Mouse (Mus musculus) small intestine, adult 2 months (tissue): ENCODE measurements around the gene Metrn. TPM values are rescaled to one million over a fixed set of nuclear protein-coding genes. Genes with fewer than 3 reads are reported as not detected.

ENCODE experiments used
- H3K27ac ChIP-seq: fragments of 200-500 bp; 2 replicates; pipeline ENCODE4 v1.5.1; 2012; ENCODE audit warnings: low read depth, low read length, control low read depth, inconsistent platforms; ENCODE audit not compliant: insufficient read depth
- H3K27me3 ChIP-seq: fragments of 200-500 bp; 2 replicates; pipeline ENCODE4 v1.6.1; 2012; ENCODE audit warnings: mild to moderate bottlenecking, moderate library complexity, low read length, inconsistent platforms; ENCODE audit not compliant: control insufficient read depth, insufficient read depth
- H3K36me3 ChIP-seq: fragments of 200-500 bp; 2 replicates; pipeline ENCODE4 v1.6.1; 2012; ENCODE audit warnings: mild to moderate bottlenecking, low read length, control low read depth, inconsistent platforms; ENCODE audit not compliant: control insufficient read depth, insufficient read depth
- H3K4me1 ChIP-seq: fragments of 200-500 bp; 2 replicates; pipeline ENCODE4 v1.6.1; 2012; ENCODE audit warnings: low read length, inconsistent platforms, mixed read lengths; ENCODE audit not compliant: control insufficient read depth, insufficient read depth, insufficient read length
- H3K4me3 ChIP-seq: fragments of 200-500 bp; 2 replicates; pipeline ENCODE4 v1.5.1; 2012; ENCODE audit warnings: low read depth, mild to moderate bottlenecking, control low read depth, inconsistent platforms, low read length, moderate library complexity
- CTCF ChIP-seq: fragments of 200-500 bp; IDR thresholded peaks from 2 replicates; pipeline ENCODE4 v1.5.1; 2012; ENCODE audit warnings: low read depth, mild to moderate bottlenecking, control low read depth, inconsistent platforms, low read length, moderate library complexity, mixed read lengths; ENCODE audit not compliant: insufficient replicate concordance, insufficient read length; ENCODE audit errors: extremely low read depth
- POLR2A ChIP-seq: fragments of 200-500 bp; IDR thresholded peaks from 2 replicates; pipeline ENCODE4 v1.6.1; 2012; ENCODE audit warnings: low read depth, mild to moderate bottlenecking, control low read depth, inconsistent platforms, low read length, moderate library complexity
- WGBS: fragments of 180-500 bp; shearing (Covaris S2); methylation state at CpG from one replicate; pipeline ENCODE4 v1.1.7; 2018; 5-methylcytosine and 5-hydroxymethylcytosine counted together
- polyA plus RNA-seq: library from polyadenylated mRNA; depleted of rRNA; stranded (reverse); fragments of >200 nt; gene quantifications from 2 replicates; pipeline ENCODE4 v1.2.3, GENCODE M21; 2012

The Metrn gene
- polyA plus RNA-seq, 1 experiment, result 31.9 TPM

GRCm38 (mm10) chr17:25827011-25827410 lies 30.1 kb upstream of the Metrn start:
- TF ChIP-seq POLR2A (no peak), CTCF (no peak)
- 96% methylated on average over 13 of the region's 13 CpGs for WGBS
- H3K4me3 ChIP-seq, result no peak overlapping the region
- H3K27me3 ChIP-seq, result no peaks in the 10 kb centered on the region
- no peak overlapping the region for H3K27ac ChIP-seq
- H3K4me1 ChIP-seq, result peaks cover 32% of the 10 kb centered on the region
- H3K36me3 ChIP-seq, result peaks cover 24% of the 10 kb centered on the region

GRCm38 (mm10) chr17:25825984-25826570 lies 29.1 kb upstream of the Metrn start:
- Histone ChIP-seq H3K4me3 (no peak overlapping the region), H3K36me3 (peaks cover 18% of the 10 kb centered on the region), H3K4me1 (peaks cover 22% of the 10 kb centered on the region), H3K27me3 (no peaks in the 10 kb centered on the region), H3K27ac (no peak overlapping the region)
- 95% methylated on average over 27 of the region's 27 CpGs for WGBS
- TF ChIP-seq POLR2A (no peak), CTCF (no peak)

- Histone ChIP-seq H3K4me1 (peaks cover 19% of the 10 kb centered on the region), H3K36me3 (peaks cover 11% of the 10 kb centered on the region), H3K27ac (no peak overlapping the region), H3K4me3 (no peak overlapping the region), H3K27me3 (no peaks in the 10 kb centered on the region)
- WGBS, result 89% methylated on average over 6 of the region's 6 CpGs
- TF ChIP-seq POLR2A (no peak), CTCF (no peak)
Measured at GRCm38 (mm10) chr17:25825311-25825710, 28.4 kb upstream of the Metrn start.

DNA sequence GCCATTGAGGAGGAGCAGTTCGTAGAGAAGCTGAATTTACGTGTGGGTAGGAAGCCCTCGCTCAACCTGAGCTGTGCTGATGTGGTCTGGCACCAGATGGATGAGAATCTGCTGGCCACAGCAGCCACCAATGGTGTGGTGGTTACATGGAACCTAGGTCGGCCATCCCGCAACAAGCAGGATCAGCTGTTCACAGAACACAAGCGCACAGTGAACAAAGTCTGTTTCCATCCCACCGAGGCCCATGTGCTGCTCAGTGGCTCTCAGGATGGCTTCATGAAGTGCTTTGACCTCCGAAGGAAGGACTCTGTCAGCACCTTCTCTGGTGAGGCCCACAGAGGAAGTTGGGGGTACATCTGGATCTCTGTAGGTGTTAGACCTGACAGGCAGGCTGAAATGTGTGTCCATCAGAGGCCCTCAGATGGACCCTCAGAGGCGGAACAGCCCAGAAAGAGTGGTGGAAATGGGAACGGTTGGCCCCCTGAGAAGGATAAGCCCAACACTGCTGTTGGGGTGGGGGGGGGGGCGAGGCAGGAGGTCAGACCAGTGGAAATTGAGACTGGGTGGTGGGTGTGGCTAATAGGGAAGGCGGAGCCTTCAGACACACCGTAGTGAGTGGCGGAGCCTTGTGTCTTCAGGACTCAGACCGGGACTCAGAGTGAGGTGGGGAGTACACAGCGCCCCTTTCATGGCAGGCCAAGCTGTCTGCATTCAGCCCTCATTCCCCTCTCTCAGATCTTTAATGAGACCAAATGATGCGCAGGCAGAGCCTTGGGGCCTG lies 27.6 kb upstream of the Metrn start:
- 62% methylated on average over 17 of the region's 17 CpGs for WGBS
- TF ChIP-seq CTCF (no peak), POLR2A (no peak)

GRCm38 (mm10) chr17:25823452-25823851 lies 26.5 kb upstream of the Metrn start, which contains the start of gene Wdr24:
TSS of gene Wdr24 (plus strand) at chr17:25823627.
- Histone ChIP-seq H3K27ac (peak within 1 kb of the TSS; percentile 52), H3K27me3 (peaks cover 14% of the 10 kb centered on the region; the same call in 1 of the 2 replicates), H3K4me3 (peak within 1 kb of the TSS; percentile 91), H3K36me3 (peaks cover 11% of the 10 kb centered on the region), H3K4me1 (peaks cover 21% of the 10 kb centered on the region)
- TF ChIP-seq POLR2A (no peak), CTCF (no peak)
- under 1% methylated on average over 18 of the region's 18 CpGs for WGBS

More for the DNA sequence above, 27.6 kb upstream of the Metrn start:
- H3K4me1 ChIP-seq, result peaks cover 20% of the 10 kb centered on the region
- H3K27ac ChIP-seq, result no peak overlapping the region
- H3K4me3 ChIP-seq, result peak overlapping the region; percentile 91
- peaks cover 4% of the 10 kb centered on the region; the same call in 1 of the 2 replicates for H3K27me3 ChIP-seq
- peaks cover 11% of the 10 kb centered on the region for H3K36me3 ChIP-seq

GRCm38 (mm10) chr17:25818851-25819780 lies 22.2 kb upstream of the Metrn start:
- Histone ChIP-seq H3K27me3 (peaks cover 14% of the 10 kb centered on the region; the same call in 1 of the 2 replicates), H3K36me3 (no peaks in the 10 kb centered on the region), H3K4me1 (peaks cover 9% of the 10 kb centered on the region), H3K4me3 (peak overlapping the region; percentile 36), H3K27ac (no peak overlapping the region)
- no peak for TF ChIP-seq CTCF
- TF ChIP-seq POLR2A, result no peak
- 7% methylated on average over 46 of the region's 46 CpGs for WGBS
